Mouse (Mus musculus) gastrocnemius, adult 8-10 months (tissue): ENCODE measurements at regions not wholly inside any gene's neighbourhood (a gene's known extent, or its start where the extent isn't known, plus 50 kb on each side); places are given as distances from the start of the nearest gene placed in this dataset.

Experiments used
- DNase-seq, 2 experiments: peaks; one replicate each; pipeline ENCODE4 v3.0.0; 2022; ENCODE audit warnings: low spot score in 2 of 2

GRCm38 (mm10) chr1:154255971-154256370 lies 55.0 kb downstream of the Zfp648 start:
- DNase-seq, result no peak

GRCm38 (mm10) chr1:154256811-154257210 lies 55.8 kb downstream of the Zfp648 start:
- DNase-seq, result no peak

- DNase-seq, result no peak
Measured at GRCm38 (mm10) chr1:154258511-154258910, 57.5 kb downstream of the Zfp648 start.

- DNase-seq, result no peak
Measured at GRCm38 (mm10) chr1:154260393-154260792, 59.4 kb downstream of the Zfp648 start.

GRCm38 (mm10) chr1:154281438-154281837 lies 80.5 kb downstream of the Zfp648 start:
- peak in 1 of 2 experiments; percentile 5 for DNase-seq

- DNase-seq, result no peak
Measured at GRCm38 (mm10) chr1:154286080-154286479, 85.1 kb downstream of the Zfp648 start.

- DNase-seq, result no peak
Measured at GRCm38 (mm10) chr1:154292729-154293128, 91.7 kb downstream of the Zfp648 start.

GRCm38 (mm10) chr1:154296080-154296479 lies 95.1 kb downstream of the Zfp648 start:
- DNase-seq, result no peak

GRCm38 (mm10) chr1:154299866-154300265 lies 98.9 kb downstream of the Zfp648 start:
- DNase-seq, result no peak

- DNase-seq, result no peak
Measured at GRCm38 (mm10) chr1:154309650-154310049, 108.7 kb downstream of the Zfp648 start.
